Mouse (Mus musculus) heart, adult 2 months (tissue): ENCODE results near the gene Slc46a3.

Experiments
- CTCF ChIP-seq: fragments of 200-600 bp; IDR thresholded peaks from 2 replicates; pipeline ENCODE4 v1.8.1; 2022; ENCODE audit warnings: antibody characterized with exemption, mild to moderate bottlenecking, moderate library complexity
- EP300 ChIP-seq: fragments of 200-500 bp; IDR thresholded peaks from 2 replicates; pipeline ENCODE4 v1.6.1; 2011; ENCODE audit warnings: low read depth, low read length, control low read depth; ENCODE audit not compliant: insufficient read depth
- POLR2A ChIP-seq: fragments of 200-500 bp; IDR thresholded peaks from 2 replicates; pipeline ENCODE4 v1.6.1; 2011; ENCODE audit warnings: mild to moderate bottlenecking, low read depth, low read length, control low read depth; ENCODE audit not compliant: insufficient read depth

- TF ChIP-seq EP300 (no peak), POLR2A (no peak), CTCF (no peak)
Measured at GRCm38 (mm10) chr5:147847361-147847760, 47.3 kb downstream of the Slc46a3 start.
